Mouse (Mus musculus): ENCODE results near the gene 2410141K09Rik.
"Not testable (repeated sequence)": the region's sequence is repeated elsewhere in the genome, so short reads cannot be mapped to it uniquely, and the experiment has no call there.

The 2410141K09Rik gene

DNA sequence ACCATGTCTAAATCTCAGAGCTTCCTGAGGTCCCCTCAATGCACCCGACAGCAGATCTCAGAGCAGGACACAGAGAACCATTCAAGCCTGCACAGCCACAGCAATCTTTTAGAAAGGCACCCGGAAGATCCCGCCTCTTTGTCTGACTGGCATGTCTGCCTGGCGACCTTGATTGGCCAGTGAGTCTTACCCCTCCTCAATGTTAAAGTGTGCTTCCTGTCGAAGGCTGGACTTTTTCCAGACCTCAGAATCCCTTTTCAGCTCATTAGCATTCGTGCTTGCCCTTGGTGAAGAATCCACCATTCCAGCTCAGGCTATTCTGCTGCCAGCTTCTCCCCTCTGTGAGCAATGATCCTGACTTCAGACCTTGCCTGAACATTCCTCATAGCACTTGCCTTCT is at the start of gene 2410141K09Rik:
TSS of gene 2410141K09Rik (minus strand) at position 101 of the 400 bp plus-strand sequence.
- not testable (repeated sequence) for DNase-seq (ENCODE audit: low spot score in 2 of 2)

DNA sequence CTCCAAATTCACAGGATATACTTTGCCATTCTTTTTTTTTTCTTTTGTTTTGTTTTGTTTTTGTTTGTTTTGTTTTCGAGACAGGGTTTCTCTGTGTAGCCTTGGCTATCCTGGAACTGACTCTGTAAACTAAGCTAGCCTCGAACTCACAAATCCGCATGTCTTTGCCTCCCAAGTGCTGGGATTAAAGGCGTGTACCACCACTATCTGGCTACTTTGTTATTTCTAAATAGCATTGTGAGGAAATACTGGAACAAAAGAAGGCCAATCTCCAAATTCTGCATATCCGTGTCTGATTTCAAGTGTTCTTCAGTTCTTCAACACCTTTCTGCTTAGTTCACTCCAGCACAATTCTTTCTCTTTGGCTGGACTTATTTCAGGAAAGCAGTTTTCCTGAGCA is 14.1 kb downstream of the 2410141K09Rik start:
- DNase-seq (ENCODE audit: low spot score in 2 of 2): not testable (repeated sequence)

DNA sequence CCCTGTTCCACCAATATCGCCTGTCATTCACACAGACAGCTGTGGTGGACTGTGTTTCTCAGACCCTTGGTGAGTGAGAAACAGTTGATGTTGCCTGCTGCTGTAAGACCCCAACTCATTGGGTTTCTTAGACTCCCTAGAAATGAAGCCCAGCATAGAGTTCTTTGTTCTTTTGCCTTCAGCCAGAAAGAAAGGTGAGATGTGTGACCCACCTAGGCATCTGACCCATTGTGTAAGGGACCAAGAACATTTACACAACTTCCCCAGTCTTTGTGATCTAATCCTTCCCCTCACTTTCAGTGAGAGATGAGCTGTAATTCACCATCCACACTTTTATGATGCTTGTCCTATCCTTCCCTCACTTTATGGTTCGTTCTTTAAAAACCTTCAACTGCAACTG is 26.0 kb downstream of the 2410141K09Rik start:
- not testable (repeated sequence) for DNase-seq (ENCODE audit: low spot score in 2 of 2)
